22 mouse cellular contexts compared by ENCODE assay signal in genomic region chr17:3368386-3368785, GRCm38 (mm10). TPM values are rescaled to one million over a fixed set of nuclear protein-coding genes. Genes with fewer than 3 reads are reported as not detected.
DNase-seq lines count a peak whose midpoint lies in the region; ATAC-seq and TF ChIP-seq lines count a peak whose summit lies in the region.
"Had no signal": no experiment of that assay in that cellular context is flagged by ENCODE, and none has a peak within 500 bp of the region (broad histone marks: within the 10 kb centered on the region; RNA-seq: fewer than 3 reads in every experiment).

No protein-coding gene starts in this region.

- no peak overlapping the region for H3K4me2 ChIP-seq in limb, embryonic 12.5 days
- H3K4me2 ChIP-seq: embryonic facial prominence, embryonic 13.5 days; forebrain, embryonic 15.5 days; hindbrain, embryonic 13.5 days had no signal

- no peak overlapping the region for H3ac ChIP-seq in C2C12 (ENCODE audit: control insufficient read depth, insufficient read length, low read depth)

- ATAC-seq in limb, embryonic 12.5 days (ENCODE audit: insufficient number of reproducible peaks, insufficient read depth, low FRiP score, low TSS enrichment, low read depth) = no peak
- ATAC-seq in frontal cortex, adult (ENCODE audit: low TSS enrichment) = no peak
- ATAC-seq: forebrain, embryonic 15.5 days; hindbrain, postnatal 0 days had no signal

- H3K27me3 ChIP-seq in limb, embryonic 12.5 days = no peaks in the 10 kb centered on the region
- H3K27me3 ChIP-seq in limb, embryonic 10.5 days (ENCODE audit: low read depth, poor library complexity, severe bottlenecking) = no peaks in the 10 kb centered on the region
- no peaks in the 10 kb centered on the region for H3K27me3 ChIP-seq in C2C12 (ENCODE audit: control insufficient read depth, insufficient read depth, insufficient read length)
- H3K27me3 ChIP-seq: embryonic facial prominence, embryonic 13.5 days; forebrain, embryonic 15.5 days; hindbrain, embryonic 13.5 days had no signal

- WGBS in limb, embryonic 12.5 days = 41% methylated on average over 1 of the region's 1 CpGs
- 78% methylated on average over 1 of the region's 1 CpGs for WGBS in limb, embryonic 10.5 days

- no peak overlapping the region for H3K4me3 ChIP-seq in limb, embryonic 12.5 days (replicated peaks)
- no peak overlapping the region for H3K4me3 ChIP-seq in limb, embryonic 10.5 days
- H3K4me3 ChIP-seq in C2C12 (ENCODE audit: insufficient read depth, poor library complexity, severe bottlenecking) = no peak overlapping the region
- no peak overlapping the region for H3K4me3 ChIP-seq in embryonic fibroblast, embryonic 13.5 days (ENCODE audit: insufficient read depth, low read length)
- H3K4me3 ChIP-seq: embryonic facial prominence, embryonic 13.5 days; erythroblast, embryonic 14.5 days; forebrain, embryonic 15.5 days; heart, embryonic 10.5 days; hindbrain, embryonic 13.5 days had no signal

- H3K79me3 ChIP-seq in C2C12 (ENCODE audit: low read depth) = peaks cover 78% of the 10 kb centered on the region

- H3K79me2 ChIP-seq in C2C12 (ENCODE audit: control insufficient read depth, insufficient read depth) = peaks cover 96% of the 10 kb centered on the region

- peak overlapping the region; percentile 31; the same call in 1 of the 2 replicates for H3K27ac ChIP-seq in limb, embryonic 12.5 days
- H3K27ac ChIP-seq in limb, embryonic 10.5 days = no peak overlapping the region
- H3K27ac ChIP-seq in embryonic fibroblast, embryonic 13.5 days (ENCODE audit: insufficient read depth, low read length) = peak overlapping the region; percentile 93
- H3K27ac ChIP-seq: embryonic facial prominence, embryonic 13.5 days; forebrain, embryonic 15.5 days; heart, embryonic 10.5 days; hindbrain, embryonic 13.5 days; hindbrain, postnatal 0 days had no signal

- TF ChIP-seq CTCF in C2C12 (IDR thresholded peaks at IDR 0.05; ENCODE audit: control insufficient read depth, insufficient read depth, insufficient read length) = no peak
- no peak for TF ChIP-seq CTCF in embryonic fibroblast, embryonic 13.5 days (IDR thresholded peaks at IDR 0.05; ENCODE audit: borderline replicate concordance, insufficient read depth, low read length)

- H3K4me1 ChIP-seq in limb, embryonic 12.5 days (replicated peaks) = peaks cover 23% of the 10 kb centered on the region
- H3K4me1 ChIP-seq in limb, embryonic 10.5 days = no peaks in the 10 kb centered on the region; the same call in 1 of the 2 replicates
- H3K4me1 ChIP-seq in embryonic fibroblast, embryonic 13.5 days (ENCODE audit: control insufficient read depth, insufficient read depth, low read length) = peaks cover 27% of the 10 kb centered on the region
- H3K4me1 ChIP-seq: heart, embryonic 10.5 days had no signal

- intact Hi-C loops in heart, postnatal 25 days (cut with DNase I) = no loop called here

- DNase-seq in limb, embryonic 10.5 days (ENCODE audit: low spot score) = no peak
- peak; percentile 20 for DNase-seq in 3134 (ENCODE audit: extremely low read depth, insufficient read length, low spot score)
- DNase-seq in heart, postnatal 25 days (ENCODE audit: low spot score) = no peak
- DNase-seq in natural killer cell, adult 2 months (ENCODE audit: low spot score in 2 of 2) = no peak
- DNase-seq: adrenal gland, adult 8-10 months; B cell, adult 2 months; cerebellum, adult 11 months; cerebellum, adult 8-10 months; cerebellum, postnatal 25 days; gastrocnemius, postnatal 10 days; heart, adult 18-20 months; heart, postnatal 10 days had no signal

- no peak overlapping the region for H3K9ac ChIP-seq in limb, embryonic 12.5 days (replicated peaks)
- H3K9ac ChIP-seq: embryonic facial prominence, embryonic 13.5 days; forebrain, embryonic 15.5 days; hindbrain, embryonic 13.5 days had no signal

- TF ChIP-seq POLR2A in embryonic fibroblast, embryonic 13.5 days (IDR thresholded peaks at IDR 0.05; ENCODE audit: low read depth, low read length) = no peak

- H3K36me3 ChIP-seq in limb, embryonic 12.5 days = no peaks in the 10 kb centered on the region
- no peaks in the 10 kb centered on the region for H3K36me3 ChIP-seq in limb, embryonic 10.5 days
- H3K36me3 ChIP-seq in C2C12 (ENCODE audit: control insufficient read depth, insufficient read depth) = peaks cover 57% of the 10 kb centered on the region
- H3K36me3 ChIP-seq: forebrain, embryonic 15.5 days; heart, embryonic 10.5 days; hindbrain, embryonic 13.5 days had no signal

- H3K9me3 ChIP-seq in limb, embryonic 12.5 days = no peaks in the 10 kb centered on the region
- no peaks in the 10 kb centered on the region for H3K9me3 ChIP-seq in limb, embryonic 10.5 days (replicated peaks)
- H3K9me3 ChIP-seq: embryonic facial prominence, embryonic 13.5 days; forebrain, embryonic 15.5 days; heart, embryonic 10.5 days; hindbrain, embryonic 13.5 days had no signal

TF ChIP-seq in C2C12, 6 proteins besides CTCF, POLR2A, EP300 and RAD21:
- no peak for TF ChIP-seq FOSL1 (IDR thresholded peaks at IDR 0.05; ENCODE audit: insufficient read depth, low read length, poor library complexity, severe bottlenecking)
- peak; percentile 41 for TF ChIP-seq USF1 (IDR thresholded peaks at IDR 0.05; ENCODE audit: low read depth)
- peak; percentile 33 for TF ChIP-seq MYOD1 (IDR thresholded peaks at IDR 0.05; ENCODE audit: control insufficient read depth, insufficient read length, low read depth)

RNA-seq across cellular contexts. Expression of gene Tiam2, which starts 42.0 kb away (rescaled TPM):
- 19.4 and 20.6 TPM in 2 replicates for polyA plus RNA-seq in limb, embryonic 12.5 days (2016; fragmentation: Nextera tagmentation; extraction: Ambion mirVana)
- polyA plus RNA-seq in limb, embryonic 10.5 days (2016; fragmentation: Nextera tagmentation; extraction: Ambion mirVana) = 4.2 and 6.3 TPM in 2 replicates
- polyA plus RNA-seq in C2C12 (2012; fragmentation: generic; extraction: Trizol) = 28.3 TPM
- polyA plus RNA-seq in embryonic fibroblast, embryonic 13.5 days (2011; ENCODE audit: insufficient read length, low read depth, missing spikeins) = 16.7 and 22.1 TPM in 2 replicates
- total RNA-seq in heart, postnatal 25 days (2021) = 1 to 10 TPM; 2.0 to 2.3 TPM
- polyA plus RNA-seq: erythroblast, embryonic 14.5 days had no signal
